Mouse (Mus musculus): ENCODE measurements around the gene C1qtnf6.

DNA sequence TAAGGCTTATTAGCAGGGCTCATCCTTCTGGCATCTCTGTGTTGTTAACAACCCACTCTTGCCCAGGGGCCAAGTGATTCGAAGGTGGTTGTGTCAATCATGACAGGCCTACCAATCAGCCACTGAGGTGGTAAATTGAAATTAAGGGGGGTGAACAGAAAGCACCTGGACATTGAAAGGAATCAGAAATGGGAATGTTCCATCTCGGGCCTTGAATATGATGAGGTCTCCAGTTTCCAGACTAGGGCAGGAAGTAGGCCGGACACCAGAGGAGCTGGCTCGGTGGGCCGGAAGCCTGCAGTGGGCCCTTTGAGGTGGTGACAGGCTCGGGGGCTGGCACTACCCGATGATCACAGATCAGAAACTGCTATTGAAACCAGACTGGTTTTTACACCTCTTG is 3.2 kb downstream of the C1qtnf6 start:
- TF ChIP-seq POLR2A (IDR thresholded peaks at IDR 0.05; ENCODE audit: borderline replicate concordance, insufficient read depth, low read length) (no peak), CTCF (IDR thresholded peaks at IDR 0.05; ENCODE audit: borderline replicate concordance, insufficient read depth, low read depth, low read length) (no peak)

Data from cerebellum, adult 2 months (tissue).